Mouse (Mus musculus): ENCODE data around the gene Sik3. TPM values are rescaled to one million over a fixed set of nuclear protein-coding genes. Genes with fewer than 3 reads are reported as not detected.
A peak's percentile ranks its signal among the peaks of the same experiment; 100 is the strongest.
"Not testable (repeated sequence)": the region's sequence is repeated elsewhere in the genome, so short reads cannot be mapped to it uniquely, and the experiment has no call there.

Gene Sik3
- polyA plus RNA-seq, 1 experiment: 11.7 TPM

GRCm38 (mm10) chr9:46053014-46053666 is 40.5 kb downstream of the Sik3 start:
- no peak for DNase-seq (ENCODE audit: low read depth)

GRCm38 (mm10) chr9:46058065-46058464 is 45.4 kb downstream of the Sik3 start:
- DNase-seq (ENCODE audit: low read depth): no peak

- DNase-seq (ENCODE audit: low read depth): no peak
Measured at GRCm38 (mm10) chr9:46060249-46060648, 47.6 kb downstream of the Sik3 start.

GRCm38 (mm10) chr9:46061696-46062425 is 49.2 kb downstream of the Sik3 start:
- peak; percentile 92 for DNase-seq (ENCODE audit: low read depth)

- DNase-seq (ENCODE audit: low read depth): no peak
Measured at GRCm38 (mm10) chr9:46064331-46064730, 51.7 kb downstream of the Sik3 start.

- DNase-seq (ENCODE audit: low read depth): no peak
Measured at GRCm38 (mm10) chr9:46066711-46067110, 54.1 kb downstream of the Sik3 start.

GRCm38 (mm10) chr9:46067691-46068090 is 55.1 kb downstream of the Sik3 start:
- no peak for DNase-seq (ENCODE audit: low read depth)

- DNase-seq (ENCODE audit: low read depth): no peak
Measured at GRCm38 (mm10) chr9:46069013-46069412, 56.4 kb downstream of the Sik3 start.

- DNase-seq (ENCODE audit: low read depth): no peak
Measured at GRCm38 (mm10) chr9:46072101-46072835, 59.6 kb downstream of the Sik3 start.

GRCm38 (mm10) chr9:46073443-46073842 is 60.8 kb downstream of the Sik3 start:
- no peak for DNase-seq (ENCODE audit: low read depth)

GRCm38 (mm10) chr9:46075578-46075977 is 63.0 kb downstream of the Sik3 start:
- no peak for DNase-seq (ENCODE audit: low read depth)

- no peak for DNase-seq (ENCODE audit: low read depth)
Measured at GRCm38 (mm10) chr9:46082381-46082821, 69.8 kb downstream of the Sik3 start.

- DNase-seq (ENCODE audit: low read depth): no peak
Measured at GRCm38 (mm10) chr9:46083490-46083893, 70.9 kb downstream of the Sik3 start.

- no peak for DNase-seq (ENCODE audit: low read depth)
Measured at GRCm38 (mm10) chr9:46085898-46086297, 73.3 kb downstream of the Sik3 start.

GRCm38 (mm10) chr9:46086826-46087225 is 74.2 kb downstream of the Sik3 start:
- no peak for DNase-seq (ENCODE audit: low read depth)

- DNase-seq (ENCODE audit: low read depth): no peak
Measured at GRCm38 (mm10) chr9:46087461-46087860, 74.8 kb downstream of the Sik3 start.

GRCm38 (mm10) chr9:46088722-46089121 is 76.1 kb downstream of the Sik3 start:
- no peak for DNase-seq (ENCODE audit: low read depth)

GRCm38 (mm10) chr9:46090066-46090465 is 77.4 kb downstream of the Sik3 start:
- no peak for DNase-seq (ENCODE audit: low read depth)

GRCm38 (mm10) chr9:46091157-46091556 is 78.5 kb downstream of the Sik3 start:
- not testable (repeated sequence) for DNase-seq (ENCODE audit: low read depth)

GRCm38 (mm10) chr9:46092633-46093032 is 80.0 kb downstream of the Sik3 start:
- no peak for DNase-seq (ENCODE audit: low read depth)

- no peak for DNase-seq (ENCODE audit: low read depth)
Measured at GRCm38 (mm10) chr9:46098360-46098985, 85.9 kb downstream of the Sik3 start.

GRCm38 (mm10) chr9:46099107-46099506 is 86.5 kb downstream of the Sik3 start:
- DNase-seq (ENCODE audit: low read depth): no peak

Data from gonadal fat pad, adult 2 months (tissue).